8 mouse cellular contexts compared by ENCODE assay signal in genomic region chr12:113004993-113005392, GRCm38 (mm10). TPM values are rescaled to one million over a fixed set of nuclear protein-coding genes. Genes with fewer than 3 reads are reported as not detected.
DNase-seq lines count a peak whose midpoint lies in the region; ATAC-seq lines count a peak whose summit lies in the region.

No protein-coding gene starts in this region.

- no peaks in the 10 kb centered on the region for H3K9me3 ChIP-seq in liver, embryonic 11.5 days (ENCODE audit: control insufficient read depth, low read length)
- no peaks in the 10 kb centered on the region for H3K9me3 ChIP-seq in midbrain, embryonic 16.5 days (replicated peaks; ENCODE audit: control insufficient read depth, low read length, poor library complexity, severe bottlenecking)

- H3K4me2 ChIP-seq in liver, embryonic 11.5 days, result no peak overlapping the region
- H3K4me2 ChIP-seq in midbrain, embryonic 16.5 days (ENCODE audit: low read length), result no peak overlapping the region

- no peak overlapping the region for H3K4me3 ChIP-seq in liver, embryonic 11.5 days (ENCODE audit: low read depth, low read length)
- H3K4me3 ChIP-seq in midbrain, embryonic 16.5 days (ENCODE audit: low read depth, low read length), result no peak overlapping the region

- H3K27me3 ChIP-seq in liver, embryonic 11.5 days (replicated peaks; ENCODE audit: control insufficient read depth, insufficient read depth, low read length), result no peaks in the 10 kb centered on the region
- no peaks in the 10 kb centered on the region for H3K27me3 ChIP-seq in midbrain, embryonic 16.5 days (ENCODE audit: control insufficient read depth, insufficient read depth, low read depth, low read length)

- H3K27ac ChIP-seq in liver, embryonic 11.5 days (ENCODE audit: low read depth, low read length), result no peak overlapping the region
- H3K27ac ChIP-seq in midbrain, embryonic 16.5 days (ENCODE audit: low read length), result no peak overlapping the region

- 29% methylated on average over 4 of the region's 4 CpGs for WGBS in liver, embryonic 11.5 days
- WGBS in midbrain, embryonic 16.5 days, result 32% methylated on average over 4 of the region's 4 CpGs

- no peak overlapping the region for H3K9ac ChIP-seq in liver, embryonic 11.5 days (ENCODE audit: low read depth, low read length)
- no peak overlapping the region for H3K9ac ChIP-seq in midbrain, embryonic 16.5 days (ENCODE audit: low read depth, low read length)

- no peaks in the 10 kb centered on the region for H3K36me3 ChIP-seq in liver, embryonic 11.5 days (ENCODE audit: control insufficient read depth, insufficient read depth, low read length)
- no peaks in the 10 kb centered on the region for H3K36me3 ChIP-seq in midbrain, embryonic 16.5 days (ENCODE audit: control insufficient read depth, insufficient read depth, low read length)

- ATAC-seq in liver, embryonic 11.5 days (replicated peaks; ENCODE audit: low FRiP score), result no peak
- ATAC-seq in erythroid progenitor cell, adult 5-6 weeks (replicated peaks; ENCODE audit: low FRiP score, poor library complexity, severe bottlenecking), result 0 out of 2 replicates have a peak, but pooled peaks have one; percentile 33
- no peak for ATAC-seq in midbrain, embryonic 16.5 days

- peak; percentile 69 for DNase-seq in liver
- no peak for DNase-seq in liver, embryonic 11.5 days (ENCODE audit: low spot score)
- DNase-seq in adrenal gland, adult (ENCODE audit: inconsistent age in 2 of 2, low spot score in 1 of 2), result peak; percentile 81 to 90
- DNase-seq in kidney, postnatal 4 days, result peak; percentile 81 to 88
- peak; percentile 74 to 81 for DNase-seq in lung, postnatal 4 days
- DNase-seq in spleen, postnatal 4 days (ENCODE audit: low spot score in 2 of 2), result peak; percentile 75 to 84

- peaks cover 5% of the 10 kb centered on the region for H3K4me1 ChIP-seq in liver, embryonic 11.5 days (replicated peaks; ENCODE audit: control insufficient read depth, insufficient read depth, low read length)
- H3K4me1 ChIP-seq in midbrain, embryonic 16.5 days (ENCODE audit: control insufficient read depth, insufficient read depth, low read length), result peaks cover 3% of the 10 kb centered on the region; the same call in 1 of the 2 replicates

RNA-seq across cellular contexts. Expression of gene Brf1, which starts 4.5 kb away (rescaled TPM):
- 51.8 and 52.9 TPM in 2 replicates for polyA plus RNA-seq in liver, embryonic 11.5 days (2014; fragmentation: Nextera tagmentation; extraction: Ambion mirVana)
- total RNA-seq in erythroid progenitor cell, adult 5-6 weeks (2015; ENCODE audit: low replicate concordance), result 55.1 and 57.4 TPM in 2 replicates
- total RNA-seq in erythroid progenitor cell, adult 5-6 weeks (2017; ENCODE audit: low replicate concordance), result 172 and 200 TPM in 2 replicates
- polyA plus RNA-seq in midbrain, embryonic 16.5 days (2015; fragmentation: Nextera tagmentation; extraction: Ambion mirVana), result 44.2 and 46.5 TPM in 2 replicates

RNA-seq across cellular contexts. Expression of gene Pacs2, which starts 9.3 kb away (rescaled TPM):
- polyA plus RNA-seq in liver, embryonic 11.5 days (2014; fragmentation: Nextera tagmentation; extraction: Ambion mirVana), result 11.0 and 11.9 TPM in 2 replicates
- total RNA-seq in erythroid progenitor cell, adult 5-6 weeks (2015; ENCODE audit: low replicate concordance), result 68.3 and 88.3 TPM in 2 replicates
- 44.9 and 45.7 TPM in 2 replicates for total RNA-seq in erythroid progenitor cell, adult 5-6 weeks (2017; ENCODE audit: low replicate concordance)
- 27.6 and 32.3 TPM in 2 replicates for polyA plus RNA-seq in midbrain, embryonic 16.5 days (2015; fragmentation: Nextera tagmentation; extraction: Ambion mirVana)

RNA-seq across cellular contexts. Expression of gene Btbd6, which starts 28.7 kb away (rescaled TPM):
- 12.3 and 12.4 TPM in 2 replicates for polyA plus RNA-seq in liver, embryonic 11.5 days (2014; fragmentation: Nextera tagmentation; extraction: Ambion mirVana)
- total RNA-seq in erythroid progenitor cell, adult 5-6 weeks (2015; ENCODE audit: low replicate concordance), result 0.84 and 3.2 TPM in 2 replicates
- total RNA-seq in erythroid progenitor cell, adult 5-6 weeks (2017; ENCODE audit: low replicate concordance), result 0.68 and 1.0 TPM in 2 replicates
- polyA plus RNA-seq in midbrain, embryonic 16.5 days (2015; fragmentation: Nextera tagmentation; extraction: Ambion mirVana), result 55.5 and 58.8 TPM in 2 replicates
